Mouse (Mus musculus) heart, embryonic 12.5 days (tissue): ENCODE measurements at regions not wholly inside any gene's neighbourhood (a gene's known extent, or its start where the extent isn't known, plus 50 kb on each side); places are given as distances from the start of the nearest gene placed in this dataset.
A peak's percentile ranks its signal among the peaks of the same experiment; 100 is the strongest.

Source experiments
- ATAC-seq: fragments of 200-750 bp; cut with Nextera tagmentation; 2 replicates; pipeline ENCODE4 v1.8.0; 2017; ENCODE audit warnings: moderate TSS enrichment, moderate library complexity; ENCODE audit not compliant: insufficient number of reproducible peaks, low FRiP score
- H3K27ac ChIP-seq: fragments of 300-500 bp; sonication (generic); 2 replicates; pipeline ENCODE4 v1.5.1; 2016; ENCODE audit warnings: mild to moderate bottlenecking, moderate library complexity; ENCODE audit not compliant: poor library complexity, severe bottlenecking
- H3K27me3 ChIP-seq: fragments of 300-500 bp; sonication (generic); replicated peaks from 2 replicates; pipeline ENCODE4 v1.6.1; 2016; ENCODE audit warnings: mild to moderate bottlenecking, moderate library complexity
- H3K36me3 ChIP-seq: fragments of 300-500 bp; sonication (generic); 2 replicates; pipeline ENCODE4 v1.6.1; 2016; ENCODE audit warnings: mild to moderate bottlenecking, moderate library complexity
- H3K4me1 ChIP-seq: fragments of 300-500 bp; sonication (generic); replicated peaks from 2 replicates; pipeline ENCODE4 v1.6.1; 2016; ENCODE audit warnings: mild to moderate bottlenecking
- H3K4me2 ChIP-seq: fragments of 300-500 bp; sonication (generic); 2 replicates; pipeline ENCODE4 v1.6.1; 2016; ENCODE audit warnings: mild to moderate bottlenecking, moderate library complexity
- H3K4me3 ChIP-seq: fragments of 300-500 bp; sonication (generic); 2 replicates; pipeline ENCODE4 v1.5.1; 2016; ENCODE audit warnings: mild to moderate bottlenecking
- H3K9ac ChIP-seq: fragments of 300-500 bp; sonication (generic); 2 replicates; pipeline ENCODE4 v1.6.1; 2016; ENCODE audit warnings: mild to moderate bottlenecking, moderate library complexity
- H3K9me3 ChIP-seq: fragments of 300-500 bp; sonication (generic); replicated peaks from 2 replicates; pipeline ENCODE4 v1.6.1; 2016; ENCODE audit warnings: mild to moderate bottlenecking, moderate library complexity
- WGBS: fragments of 180-500 bp; shearing (Covaris S2); methylation state at CpG from one replicate; pipeline ENCODE4 v1.1.7; 2016; 5-methylcytosine and 5-hydroxymethylcytosine counted together

- 41% methylated on average over 18 of the region's 18 CpGs for WGBS
- no peak for ATAC-seq
Observed at GRCm38 (mm10) chr17:66232891-66233421, 109.6 kb downstream of the Ddx11 start.

GRCm38 (mm10) chr17:66233451-66233951 lies 110.2 kb downstream of the Ddx11 start:
- no peak for ATAC-seq
- H3K4me3 ChIP-seq = peak overlapping the region; percentile 14

More at GRCm38 (mm10) chr17:66232891-66233421, 109.6 kb downstream of the Ddx11 start:
- peak overlapping the region; percentile 14; the same call in 1 of the 2 replicates for H3K4me3 ChIP-seq
- H3K4me1 ChIP-seq = peaks cover 11% of the 10 kb centered on the region; the same call in 1 of the 2 replicates
- no peaks in the 10 kb centered on the region for H3K9me3 ChIP-seq
- H3K27ac ChIP-seq = no peak overlapping the region
- H3K4me2 ChIP-seq = peak overlapping the region; percentile 60
- H3K9ac ChIP-seq = no peak overlapping the region
- peaks cover 6% of the 10 kb centered on the region for H3K27me3 ChIP-seq
- H3K36me3 ChIP-seq = no peaks in the 10 kb centered on the region

GRCm38 (mm10) chr17:66234432-66234831 lies 111.1 kb downstream of the Ddx11 start:
- ATAC-seq = no peak
- H3K27ac ChIP-seq = no peak overlapping the region
- H3K27me3 ChIP-seq = peaks cover 12% of the 10 kb centered on the region
- 70% methylated on average over 19 of the region's 19 CpGs for WGBS
- H3K4me1 ChIP-seq = peaks cover 11% of the 10 kb centered on the region; the same call in 1 of the 2 replicates
- H3K9me3 ChIP-seq = no peaks in the 10 kb centered on the region
- no peak overlapping the region for H3K9ac ChIP-seq
- no peak overlapping the region for H3K4me3 ChIP-seq
- no peaks in the 10 kb centered on the region for H3K36me3 ChIP-seq
- no peak overlapping the region for H3K4me2 ChIP-seq

More at GRCm38 (mm10) chr17:66233451-66233951, 110.2 kb downstream of the Ddx11 start:
- Histone ChIP-seq H3K36me3 (no peaks in the 10 kb centered on the region), H3K27me3 (peaks cover 6% of the 10 kb centered on the region), H3K4me1 (peaks cover 11% of the 10 kb centered on the region; the same call in 1 of the 2 replicates), H3K4me2 (peak overlapping the region; percentile 60), H3K9me3 (no peaks in the 10 kb centered on the region), H3K27ac (no peak overlapping the region), H3K9ac (no peak overlapping the region; the same call in 1 of the 2 replicates)
- WGBS = 33% methylated on average over 12 of the region's 12 CpGs

- Histone ChIP-seq H3K9me3 (no peaks in the 10 kb centered on the region), H3K4me3 (no peak overlapping the region), H3K27ac (no peak overlapping the region), H3K9ac (no peak overlapping the region), H3K36me3 (no peaks in the 10 kb centered on the region), H3K4me2 (peak overlapping the region; percentile 41), H3K4me1 (peaks cover 11% of the 10 kb centered on the region; the same call in 1 of the 2 replicates), H3K27me3 (peaks cover 12% of the 10 kb centered on the region)
- peak; percentile 68 for ATAC-seq
- 4% methylated on average over 19 of the region's 19 CpGs for WGBS
Observed at GRCm38 (mm10) chr17:66235096-66235805, 111.9 kb downstream of the Ddx11 start.

GRCm38 (mm10) chr17:66235806-66236335 lies 112.6 kb downstream of the Ddx11 start:
- H3K27ac ChIP-seq = no peak overlapping the region
- peaks cover 12% of the 10 kb centered on the region for H3K27me3 ChIP-seq
- H3K9ac ChIP-seq = no peak overlapping the region
- H3K4me3 ChIP-seq = no peak overlapping the region
- H3K36me3 ChIP-seq = no peaks in the 10 kb centered on the region
- WGBS = 86% methylated on average over 15 of the region's 15 CpGs
- ATAC-seq = no peak
- no peak overlapping the region for H3K4me2 ChIP-seq
- no peaks in the 10 kb centered on the region for H3K9me3 ChIP-seq
- H3K4me1 ChIP-seq = peaks cover 11% of the 10 kb centered on the region; the same call in 1 of the 2 replicates

- Histone ChIP-seq H3K4me2 (0 out of 2 replicates have a peak overlapping the region, but pooled peaks have one; percentile 1), H3K27ac (no peak overlapping the region), H3K27me3 (0 out of 2 replicates have a peak, but pooled peaks cover 6% of the 10 kb centered on the region), H3K9me3 (no peaks in the 10 kb centered on the region), H3K4me3 (no peak overlapping the region), H3K4me1 (peaks cover 17% of the 10 kb centered on the region; the same call in 1 of the 2 replicates), H3K9ac (no peak overlapping the region), H3K36me3 (no peaks in the 10 kb centered on the region)
- no peak for ATAC-seq
- 27% methylated on average over 9 of the region's 9 CpGs for WGBS
Observed at GRCm38 (mm10) chr17:66241868-66242622, 118.7 kb downstream of the Ddx11 start.

- Histone ChIP-seq H3K4me3 (no peak overlapping the region), H3K9ac (no peak overlapping the region), H3K27me3 (0 out of 2 replicates have a peak, but pooled peaks cover under 1% of the 10 kb centered on the region), H3K4me1 (peaks cover 17% of the 10 kb centered on the region; the same call in 1 of the 2 replicates), H3K9me3 (no peaks in the 10 kb centered on the region), H3K4me2 (no peak overlapping the region), H3K27ac (no peak overlapping the region), H3K36me3 (no peaks in the 10 kb centered on the region)
- 86% methylated on average over 14 of the region's 14 CpGs for WGBS
- no peak for ATAC-seq
Observed at GRCm38 (mm10) chr17:66244183-66244582, 120.9 kb downstream of the Ddx11 start.

- no peak for ATAC-seq
- no peaks in the 10 kb centered on the region for H3K27me3 ChIP-seq
- H3K9ac ChIP-seq = no peak overlapping the region
- peaks cover 17% of the 10 kb centered on the region; the same call in 1 of the 2 replicates for H3K4me1 ChIP-seq
- no peak overlapping the region for H3K4me2 ChIP-seq
- WGBS = 55% methylated on average over 14 of the region's 14 CpGs
- no peak overlapping the region for H3K27ac ChIP-seq
- H3K36me3 ChIP-seq = no peaks in the 10 kb centered on the region
- H3K9me3 ChIP-seq = no peaks in the 10 kb centered on the region
- H3K4me3 ChIP-seq = no peak overlapping the region
Observed at GRCm38 (mm10) chr17:66246031-66246534, 122.8 kb downstream of the Ddx11 start.

- ATAC-seq = no peak
Observed at GRCm38 (mm10) chr17:66251495-66251894, 128.2 kb downstream of the Ddx11 start.

GRCm38 (mm10) chr17:66252926-66253325 lies 129.6 kb downstream of the Ddx11 start:
- Histone ChIP-seq H3K27me3 (no peaks in the 10 kb centered on the region), H3K4me3 (no peak overlapping the region), H3K36me3 (no peaks in the 10 kb centered on the region), H3K27ac (no peak overlapping the region), H3K4me2 (no peak overlapping the region), H3K9me3 (no peaks in the 10 kb centered on the region), H3K9ac (no peak overlapping the region), H3K4me1 (peaks cover 8% of the 10 kb centered on the region)
- ATAC-seq = no peak
- 81% methylated on average over 6 of the region's 6 CpGs for WGBS

More at GRCm38 (mm10) chr17:66251495-66251894, 128.2 kb downstream of the Ddx11 start:
- no peak overlapping the region for H3K9ac ChIP-seq
- H3K27ac ChIP-seq = no peak overlapping the region
- no peaks in the 10 kb centered on the region for H3K36me3 ChIP-seq
- 88% methylated on average over 2 of the region's 2 CpGs for WGBS
- no peak overlapping the region for H3K4me2 ChIP-seq
- H3K4me3 ChIP-seq = no peak overlapping the region
- H3K27me3 ChIP-seq = no peaks in the 10 kb centered on the region
- H3K4me1 ChIP-seq = peaks cover 12% of the 10 kb centered on the region
- H3K9me3 ChIP-seq = no peaks in the 10 kb centered on the region
